Mouse (Mus musculus): ENCODE data around the gene Myoz1.
"Not testable (repeated sequence)": the region's sequence is repeated elsewhere in the genome, so short reads cannot be mapped to it uniquely, and the experiment has no call there.

Gene Myoz1

DNA sequence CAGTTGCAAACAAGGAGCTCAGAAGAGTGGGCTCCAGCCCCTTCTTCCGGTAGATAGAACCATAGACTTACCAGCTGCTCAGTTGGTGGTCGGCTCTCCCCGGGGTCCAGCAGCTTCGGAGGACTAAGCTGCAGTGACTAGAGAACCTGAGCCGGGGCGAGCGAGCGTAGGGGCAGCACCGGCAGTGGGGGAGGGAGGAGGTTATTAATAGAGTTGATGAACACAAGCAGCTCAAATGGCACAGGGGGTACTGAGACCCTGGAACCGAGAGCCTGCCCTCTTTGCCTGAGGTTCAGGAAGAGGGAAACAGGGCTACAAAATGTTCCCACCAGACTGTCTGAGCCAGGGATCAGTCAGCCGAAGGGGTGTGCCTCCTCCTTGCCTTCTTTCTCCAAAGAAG, at the start of gene Myoz1:
Myoz1 (minus strand) TSS at position 180 of the 400 bp plus-strand sequence.
- DNase-seq (ENCODE audit: low spot score in 2 of 2): no peak

DNA sequence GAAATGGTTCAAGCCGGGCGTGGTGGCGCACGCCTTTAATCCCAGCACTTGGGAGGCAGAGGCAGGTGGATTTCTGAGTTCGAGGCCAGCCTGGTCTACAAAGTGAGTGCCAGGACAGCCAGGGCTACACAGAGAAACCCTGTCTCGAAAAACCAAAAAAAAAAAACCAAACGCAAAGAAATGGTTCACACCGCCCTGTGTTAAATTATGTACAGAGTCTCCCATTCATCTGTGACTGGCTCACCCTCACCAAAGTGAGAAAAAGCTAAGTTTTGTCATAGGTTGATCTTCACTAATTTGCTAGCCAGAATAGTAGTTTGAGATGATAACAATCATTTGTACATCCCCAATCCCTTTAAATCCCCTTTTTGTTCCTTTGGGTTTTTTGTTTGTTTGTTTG, 47.1 kb upstream of the Myoz1 start:
- DNase-seq (ENCODE audit: low spot score in 2 of 2): not testable (repeated sequence)

DNA sequence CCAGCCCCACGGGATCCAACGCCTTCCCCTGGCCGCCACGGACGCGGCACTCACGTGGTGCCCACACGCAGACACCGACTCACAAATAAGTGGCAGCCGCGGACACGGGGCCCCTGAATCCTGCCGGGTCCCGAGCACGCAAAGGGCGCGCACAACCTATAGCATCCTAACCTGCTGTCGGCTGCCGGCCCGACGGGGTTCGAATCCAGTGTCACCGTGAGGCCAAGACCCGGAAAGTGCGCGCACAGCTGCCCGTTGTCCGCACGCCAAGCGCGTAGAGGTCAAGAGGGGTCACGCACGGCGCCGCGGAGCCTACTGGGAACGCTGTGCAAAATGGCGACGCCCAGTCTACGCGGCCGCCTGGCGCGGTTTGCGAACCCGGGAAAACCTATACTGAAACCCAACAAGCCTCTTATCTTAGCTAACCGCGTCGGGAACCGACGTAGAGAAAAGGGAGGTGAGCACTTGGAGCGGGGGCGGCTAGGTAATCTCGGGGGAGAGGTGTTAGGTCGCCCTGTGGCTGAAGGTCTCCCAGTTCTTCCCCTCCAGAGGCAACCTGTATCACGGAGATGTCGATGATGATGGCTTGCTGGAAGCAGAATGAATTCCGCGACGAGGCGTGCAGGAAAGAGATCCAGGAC, 46.5 kb upstream of the Myoz1 start, which contains the start of gene Chchd1:
Chchd1 (plus strand) TSS at position 266 of the 641 bp plus-strand sequence.
- peak; percentile 92 to 94 for DNase-seq (ENCODE audit: low spot score in 2 of 2)

DNA sequence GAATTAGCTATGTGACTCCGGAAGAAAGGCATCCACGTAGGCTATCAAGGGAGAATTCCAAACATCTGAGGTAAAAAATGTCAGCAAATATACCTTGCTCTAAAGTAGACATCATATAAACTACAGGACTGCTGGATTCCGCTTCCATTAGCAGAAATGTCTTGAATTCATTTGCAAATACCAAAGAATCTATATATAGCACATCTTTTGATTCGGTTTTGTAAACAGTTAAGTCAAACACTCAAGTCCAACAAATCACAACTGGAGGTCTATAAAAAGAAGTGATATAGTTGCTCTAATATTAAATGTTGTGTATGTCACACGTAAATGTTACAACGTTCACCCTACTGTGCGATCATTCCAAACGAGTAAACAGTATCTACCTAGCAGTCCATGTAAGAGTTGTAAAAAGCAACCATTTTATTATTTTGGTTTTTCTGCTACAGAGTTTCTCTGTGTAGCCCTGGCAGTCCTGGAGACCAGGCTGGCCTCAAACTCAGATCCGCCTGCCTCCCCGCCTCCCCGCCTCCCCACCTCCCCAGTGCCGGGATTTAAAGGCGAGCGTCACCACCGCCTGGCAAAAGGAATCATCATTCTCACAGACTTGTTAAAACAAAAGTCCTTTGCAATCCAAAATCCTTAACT, 45.9 kb upstream of the Myoz1 start:
- DNase-seq (ENCODE audit: low spot score in 2 of 2): no peak

GRCm38 (mm10) chr14:20701554-20701953, 45.2 kb upstream of the Myoz1 start:
- no peak for DNase-seq (ENCODE audit: low spot score in 2 of 2)

DNA sequence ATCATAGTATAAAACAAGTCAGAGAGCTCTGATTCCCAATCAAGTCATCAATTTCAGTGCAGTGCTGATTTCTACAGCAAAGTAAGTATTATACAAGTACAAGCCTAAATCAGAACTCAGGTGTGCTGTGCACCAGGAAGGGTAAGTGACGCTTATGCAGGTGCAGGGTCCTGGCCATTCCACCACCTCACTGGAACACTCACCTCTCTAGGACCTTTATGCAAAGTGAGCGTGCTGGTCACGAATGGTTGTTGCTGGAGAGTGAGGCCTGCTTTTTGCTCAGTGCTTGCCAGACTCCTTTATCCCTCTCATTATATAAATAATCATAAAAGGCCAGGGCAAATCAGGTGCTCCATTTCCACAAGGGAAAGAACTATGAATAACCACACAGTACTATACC, 44.0 kb upstream of the Myoz1 start:
- DNase-seq (ENCODE audit: low spot score in 2 of 2): no peak

DNA sequence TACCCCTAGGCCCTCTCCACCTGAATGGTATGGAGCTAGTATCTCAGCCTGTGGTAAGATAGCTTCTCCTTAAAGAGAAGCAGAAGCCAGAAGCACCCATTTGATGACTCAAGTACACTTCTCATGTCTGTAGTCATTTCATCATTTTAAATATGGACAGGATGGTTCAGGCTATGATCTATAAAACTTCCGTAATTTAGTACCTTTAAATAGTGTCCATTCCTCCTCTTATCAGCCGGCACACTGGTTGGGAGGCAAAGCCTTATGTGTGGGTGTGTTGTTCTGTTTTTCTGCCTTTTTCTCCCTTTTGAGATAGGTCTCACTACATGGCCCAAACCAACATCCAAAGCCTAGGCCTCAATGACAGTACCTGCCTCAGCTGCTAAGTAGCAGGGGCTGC, 42.2 kb upstream of the Myoz1 start:
- DNase-seq (ENCODE audit: low spot score in 2 of 2): no peak

- DNase-seq (ENCODE audit: low spot score in 2 of 2): peak; percentile 42 to 76
These were observed 40.6 kb upstream of the Myoz1 start for GRCm38 (mm10) chr14:20696986-20697385.

GRCm38 (mm10) chr14:20695761-20696520, 39.6 kb upstream of the Myoz1 start:
- DNase-seq (ENCODE audit: low spot score in 2 of 2): peak in 1 of 2 experiments; percentile 13

DNA sequence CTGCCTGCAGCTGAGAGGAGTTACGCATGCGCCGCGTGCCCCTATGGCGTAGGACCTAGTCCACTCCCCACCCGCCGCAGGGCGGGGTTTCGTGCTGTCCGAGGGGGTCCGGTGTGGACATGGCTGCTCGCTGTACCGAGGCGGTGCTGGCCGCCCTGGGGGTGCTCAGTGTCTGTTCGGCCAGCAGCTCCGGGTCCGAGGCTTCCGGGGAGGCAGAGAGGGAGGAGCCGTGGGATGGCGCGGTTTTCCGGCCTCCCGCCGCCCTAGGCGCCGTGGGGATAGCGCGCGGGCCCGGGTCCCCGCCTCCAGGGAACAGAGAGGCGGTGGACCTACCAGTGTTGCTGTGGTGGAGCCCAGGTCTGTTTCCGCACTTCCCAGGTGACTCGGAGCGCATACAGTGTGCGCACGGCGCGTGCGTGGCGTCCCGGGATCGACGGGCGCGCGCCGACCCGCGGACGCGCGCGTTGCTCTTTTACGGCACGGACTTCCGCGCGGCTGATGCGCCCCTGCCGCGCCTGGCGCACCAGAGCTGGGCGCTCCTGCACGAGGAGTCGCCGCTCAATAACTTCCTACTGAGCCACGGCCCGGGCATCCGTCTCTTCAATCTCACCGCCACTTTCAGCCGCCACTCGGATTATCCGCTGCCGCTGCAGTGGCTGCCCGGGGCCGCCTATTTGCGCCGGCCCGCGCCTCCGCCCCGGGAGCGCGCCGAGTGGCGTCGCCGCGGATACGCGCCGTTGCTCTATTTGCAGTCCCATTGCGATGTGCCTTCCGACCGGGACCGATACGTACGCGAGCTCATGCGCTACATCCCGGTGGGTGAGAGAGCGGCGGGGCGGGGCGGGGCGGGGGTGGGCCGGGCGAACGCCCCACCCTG, 38.8 kb upstream of the Myoz1 start, which contains the start of gene Fut11:
Fut11 (plus strand) TSS at position 85 of the 877 bp plus-strand sequence.
- DNase-seq (ENCODE audit: low spot score in 2 of 2): peak; percentile 84 to 86

- DNase-seq (ENCODE audit: low spot score in 2 of 2): no peak
These were observed 38.0 kb upstream of the Myoz1 start for GRCm38 (mm10) chr14:20694185-20694883.

DNA sequence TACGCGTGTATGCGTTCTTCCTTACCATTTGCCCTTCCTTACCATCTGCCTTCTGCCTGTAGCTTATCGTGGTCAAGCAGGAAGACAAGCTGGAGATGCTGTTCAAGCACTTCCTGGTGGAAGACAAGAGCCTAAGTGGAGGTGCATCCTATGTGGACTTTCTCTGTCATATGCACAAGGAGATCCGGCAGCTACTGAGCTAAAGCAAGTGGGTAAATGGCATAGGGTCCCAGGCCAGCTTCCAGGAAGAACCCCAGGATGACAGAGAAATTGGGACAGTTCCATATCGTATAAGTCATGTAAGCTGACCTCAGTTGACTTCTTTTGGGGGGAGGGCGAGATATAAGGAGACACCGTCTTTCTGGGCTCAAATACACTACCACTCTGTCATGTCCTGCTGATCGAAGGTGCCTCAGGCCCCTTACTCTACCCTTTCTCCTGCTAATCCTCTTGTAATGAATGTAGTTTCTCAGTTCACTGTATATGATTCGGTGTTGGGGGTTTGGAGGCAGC, 37.3 kb upstream of the Myoz1 start:
- no peak for DNase-seq (ENCODE audit: low spot score in 2 of 2)

GRCm38 (mm10) chr14:20691772-20692171, 35.4 kb upstream of the Myoz1 start:
- DNase-seq (ENCODE audit: low spot score in 2 of 2): no peak

GRCm38 (mm10) chr14:20689009-20689408, 32.7 kb upstream of the Myoz1 start:
- no peak for DNase-seq (ENCODE audit: low spot score in 2 of 2)

DNA sequence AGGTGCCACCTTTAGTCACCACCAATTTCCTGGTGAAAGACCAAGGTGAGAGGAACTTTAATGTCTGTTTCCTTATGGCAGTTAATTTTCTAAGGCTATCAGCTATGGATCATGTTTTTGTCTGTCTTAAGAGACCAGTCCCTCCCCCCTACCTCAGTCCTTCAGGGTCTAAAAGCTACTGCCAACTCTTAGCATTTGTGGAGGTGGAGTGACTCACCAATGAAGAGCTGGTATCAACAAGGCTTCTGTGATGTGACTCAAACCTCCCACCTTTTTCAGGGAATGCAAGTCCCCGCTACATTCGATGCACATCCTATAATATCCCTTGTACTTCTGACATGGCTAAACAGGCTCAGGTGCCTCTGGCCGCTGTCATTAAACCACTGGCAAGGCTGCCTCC, 30.2 kb upstream of the Myoz1 start:
- peak in 1 of 2 experiments; percentile 28 for DNase-seq (ENCODE audit: low spot score in 2 of 2)

DNA sequence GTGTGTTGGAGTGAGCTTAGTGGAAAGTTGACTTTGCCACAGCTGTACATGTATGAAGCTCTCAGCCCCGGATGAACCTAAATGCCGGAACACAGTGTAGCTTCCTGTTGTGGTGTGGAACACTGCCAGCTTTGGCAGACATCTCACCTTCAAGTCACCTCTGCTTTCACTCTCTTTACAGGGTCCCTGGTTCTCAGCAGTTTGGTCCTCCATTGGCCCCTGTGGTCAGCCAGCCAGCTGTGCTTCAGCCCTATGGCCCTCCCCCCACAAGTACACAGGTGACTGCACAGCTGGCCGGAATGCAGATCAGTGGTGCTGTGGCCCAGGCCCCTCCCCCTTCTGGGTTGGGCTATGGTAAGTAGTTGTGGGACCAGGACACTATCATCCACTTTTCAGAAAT, 26.2 kb upstream of the Myoz1 start:
- DNase-seq (ENCODE audit: low spot score in 2 of 2): no peak

GRCm38 (mm10) chr14:20681742-20682141, 25.4 kb upstream of the Myoz1 start:
- no peak for DNase-seq (ENCODE audit: low spot score in 2 of 2)

- no peak for DNase-seq (ENCODE audit: low spot score in 2 of 2)
These were observed 21.6 kb upstream of the Myoz1 start for GRCm38 (mm10) chr14:20677906-20678305.

- DNase-seq (ENCODE audit: low spot score in 2 of 2): peak; percentile 95 to 97
These were observed 17.9 kb upstream of the Myoz1 start, which contains the start of gene Sec24c for GRCm38 (mm10) chr14:20674064-20674833. Gene Sec24c (plus strand): TSS chr14:20674308.

DNA sequence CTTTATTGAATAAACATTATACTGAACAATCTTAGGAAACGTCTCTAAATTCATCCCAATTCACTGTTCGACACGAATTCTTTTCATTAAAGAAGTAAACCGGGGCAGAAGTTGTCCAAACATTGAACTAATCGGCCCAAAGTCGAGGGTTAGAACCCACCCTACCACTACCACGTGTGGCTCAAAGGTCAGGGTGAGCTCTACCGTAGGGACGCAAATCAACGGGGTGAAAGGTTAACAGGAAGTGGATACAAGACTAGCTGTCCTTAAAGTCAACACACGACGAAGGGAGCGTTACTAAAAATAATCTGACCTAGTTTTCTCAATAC, 17.4 kb upstream of the Myoz1 start:
- peak in 1 of 2 experiments; percentile 58 for DNase-seq (ENCODE audit: low spot score in 2 of 2)
